Comparison of ENCODE assay signal across 9 mouse cellular contexts in the genomic region with DNA sequence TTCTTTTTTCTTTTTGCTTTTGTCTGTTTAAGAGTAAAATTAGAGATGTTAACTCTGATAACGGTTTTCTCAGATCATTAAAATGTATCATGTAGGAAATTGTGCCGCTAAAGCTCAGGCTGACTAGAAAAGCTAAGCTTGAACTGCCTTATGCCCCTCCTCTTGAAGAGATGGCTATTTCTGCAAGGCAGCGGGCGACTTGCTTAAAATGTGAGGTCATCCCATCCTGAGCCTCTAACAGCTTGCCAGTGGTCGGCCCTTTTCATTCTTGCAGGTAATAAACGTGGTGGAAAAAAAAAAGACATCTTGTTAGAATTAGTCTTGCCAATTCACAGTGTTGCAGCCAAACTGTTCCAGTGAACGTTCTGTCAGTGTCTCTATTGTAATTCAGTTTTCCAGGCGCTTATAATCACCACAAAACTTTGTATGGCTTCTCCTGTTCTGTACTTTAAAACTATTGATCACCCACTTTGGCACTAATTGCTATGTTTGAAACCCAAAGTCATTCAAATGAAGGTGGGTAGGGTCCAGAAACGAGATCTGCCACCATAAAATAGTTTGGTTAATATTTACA. TPM values are rescaled to one million over a fixed set of nuclear protein-coding genes. Genes with fewer than 3 reads are reported as not detected.
A peak's percentile ranks its signal among the peaks of the same experiment; 100 is the strongest.
DNase-seq lines count a peak whose midpoint lies in the region; ATAC-seq and TF ChIP-seq lines count a peak whose summit lies in the region.
"Had no signal": no experiment of that assay in that cellular context is flagged by ENCODE, and none has a peak within 500 bp of the region (broad histone marks: within the 10 kb centered on the region; RNA-seq: fewer than 3 reads in every experiment).

No protein-coding gene starts in this region.

- TF ChIP-seq POLR2A in cortical plate, adult 2 months (IDR thresholded peaks at IDR 0.05; ENCODE audit: extremely low read depth, insufficient read depth, low read length) = no peak
- TF ChIP-seq POLR2A in cerebellum, adult 2 months (IDR thresholded peaks at IDR 0.05; ENCODE audit: borderline replicate concordance, insufficient read depth, low read length) = no peak

- DNase-seq in heart, postnatal 25 days (ENCODE audit: low spot score) = no peak
- DNase-seq in midbrain, embryonic 14.5 days = peak; percentile 53
- no peak for DNase-seq in frontal cortex, adult 2 months (ENCODE audit: extremely low spot score in 1 of 2, low spot score in 1 of 2)
- no peak for DNase-seq in right cerebral cortex, postnatal 4 days
- no peak for DNase-seq in cerebellum, adult 2 months

- 35% methylated on average over 9 of the region's 9 CpGs for WGBS in heart, embryonic 16.5 days
- 11% methylated on average over 9 of the region's 9 CpGs for WGBS in hindbrain, embryonic 15.5 days
- 10% methylated on average over 9 of the region's 9 CpGs for WGBS in midbrain, embryonic 14.5 days
- WGBS in cerebellum, adult 2 months = 43% methylated on average over 9 of the region's 9 CpGs

- no peak for ATAC-seq in heart, embryonic 16.5 days (replicated peaks; ENCODE audit: extremely low read depth, insufficient read depth, low FRiP score)
- ATAC-seq in hindbrain, embryonic 15.5 days (ENCODE audit: low FRiP score, low read depth) = no peak
- no peak for ATAC-seq in midbrain, embryonic 14.5 days (ENCODE audit: low FRiP score, low TSS enrichment)

- intact Hi-C loops in heart, postnatal 25 days (cut with DNase I) = no loop called here

- H3K4me3 ChIP-seq in heart, embryonic 16.5 days (ENCODE audit: low read length) = peak overlapping the region; percentile 98
- peak overlapping the region; percentile 77; the same call in 1 of the 2 replicates for H3K4me3 ChIP-seq in cortical plate, adult 2 months (ENCODE audit: insufficient read depth, low read length)
- H3K4me3 ChIP-seq in hindbrain, embryonic 15.5 days = peak overlapping the region; percentile 78
- peak overlapping the region; percentile 90 for H3K4me3 ChIP-seq in midbrain, embryonic 14.5 days (replicated peaks; ENCODE audit: low read depth, low read length)
- no peak overlapping the region for H3K4me3 ChIP-seq in cerebellum, adult 2 months (replicated peaks; ENCODE audit: insufficient read depth, low read depth, low read length)

- peak overlapping the region; percentile 91 for H3K4me2 ChIP-seq in heart, embryonic 16.5 days (ENCODE audit: low read depth, low read length)
- H3K4me2 ChIP-seq in hindbrain, embryonic 15.5 days = peak overlapping the region; percentile 73
- H3K4me2 ChIP-seq in midbrain, embryonic 14.5 days (ENCODE audit: low read length) = peak overlapping the region; percentile 83

- H3K36me3 ChIP-seq in heart, embryonic 16.5 days (ENCODE audit: control insufficient read depth, insufficient read depth) = no peaks in the 10 kb centered on the region
- H3K36me3 ChIP-seq in hindbrain, embryonic 15.5 days = no peaks in the 10 kb centered on the region
- H3K36me3 ChIP-seq in midbrain, embryonic 14.5 days (ENCODE audit: control insufficient read depth, insufficient read depth, low read length) = no peaks in the 10 kb centered on the region
- H3K36me3 ChIP-seq: G1E had no signal

- peaks cover 20% of the 10 kb centered on the region for H3K4me1 ChIP-seq in heart, embryonic 16.5 days (ENCODE audit: control insufficient read depth, insufficient read depth, low read length)
- H3K4me1 ChIP-seq in cortical plate, adult 2 months (ENCODE audit: control insufficient read depth, insufficient read depth, low read length) = peaks cover 3% of the 10 kb centered on the region
- peaks cover 51% of the 10 kb centered on the region for H3K4me1 ChIP-seq in hindbrain, embryonic 15.5 days (replicated peaks)
- H3K4me1 ChIP-seq in midbrain, embryonic 14.5 days (ENCODE audit: control insufficient read depth, insufficient read depth, low read length) = peaks cover 38% of the 10 kb centered on the region
- peaks cover 5% of the 10 kb centered on the region for H3K4me1 ChIP-seq in cerebellum, adult 2 months (ENCODE audit: control insufficient read depth, insufficient read depth, low read length)

- no peak overlapping the region for H3K27ac ChIP-seq in heart, embryonic 16.5 days (ENCODE audit: low read length)
- H3K27ac ChIP-seq in cortical plate, adult 2 months (ENCODE audit: insufficient read depth, low read length) = no peak overlapping the region
- H3K27ac ChIP-seq in hindbrain, embryonic 15.5 days (replicated peaks) = peak overlapping the region; percentile 94
- peak overlapping the region; percentile 98; the same call in 1 of the 2 replicates for H3K27ac ChIP-seq in midbrain, embryonic 14.5 days (replicated peaks; ENCODE audit: low read depth, low read length)
- H3K27ac ChIP-seq in cerebellum, adult 2 months (ENCODE audit: insufficient read depth, low read length) = no peak overlapping the region

- H3K9me3 ChIP-seq in heart, embryonic 16.5 days (replicated peaks; ENCODE audit: control insufficient read depth, low read length) = no peaks in the 10 kb centered on the region
- H3K9me3 ChIP-seq in hindbrain, embryonic 15.5 days = no peaks in the 10 kb centered on the region
- no peaks in the 10 kb centered on the region for H3K9me3 ChIP-seq in midbrain, embryonic 14.5 days (ENCODE audit: control insufficient read depth, low read length)

- peak overlapping the region; percentile 97 for H3K9ac ChIP-seq in heart, embryonic 16.5 days (ENCODE audit: low read length)
- H3K9ac ChIP-seq in hindbrain, embryonic 15.5 days = peak overlapping the region; percentile 86
- H3K9ac ChIP-seq in midbrain, embryonic 14.5 days (replicated peaks; ENCODE audit: low read length) = peak overlapping the region; percentile 96

- no peak for TF ChIP-seq CTCF in cortical plate, adult 2 months (IDR thresholded peaks at IDR 0.05; ENCODE audit: extremely low read depth, insufficient read depth, low read length)
- no peak for TF ChIP-seq CTCF in cerebellum, adult 2 months (IDR thresholded peaks at IDR 0.05; ENCODE audit: borderline replicate concordance, insufficient read depth, low read depth, low read length)

- H3K27me3 ChIP-seq in heart, embryonic 16.5 days (ENCODE audit: control insufficient read depth, insufficient read depth, low read length) = no peaks in the 10 kb centered on the region; the same call in 1 of the 2 replicates
- H3K27me3 ChIP-seq in hindbrain, embryonic 15.5 days = no peaks in the 10 kb centered on the region
- no peaks in the 10 kb centered on the region; the same call in 1 of the 2 replicates for H3K27me3 ChIP-seq in midbrain, embryonic 14.5 days (ENCODE audit: control insufficient read depth, insufficient read depth, low read length)
- H3K27me3 ChIP-seq in cerebellum, adult 2 months (ENCODE audit: control insufficient read depth, insufficient read depth, low read length) = no peaks in the 10 kb centered on the region

RNA-seq across cellular contexts. Expression of a gene that starts 1.9 kb away (rescaled TPM):
- polyA plus RNA-seq in heart, embryonic 16.5 days (2015; fragmentation: Nextera tagmentation; extraction: Ambion mirVana) = 4.8 and 5.0 TPM in 2 replicates
- total RNA-seq in heart, postnatal 25 days (2021) = 1 to 10 TPM; 6.9 to 7.9 TPM
- 5.4 and 5.6 TPM in 2 replicates for polyA plus RNA-seq in cortical plate, adult 2 months (2012; rRNA removed)
- polyA plus RNA-seq in hindbrain, embryonic 15.5 days (2015; fragmentation: Nextera tagmentation; extraction: Ambion mirVana) = 24.5 and 27.4 TPM in 2 replicates
- polyA plus RNA-seq in midbrain, embryonic 14.5 days (2014; fragmentation: Nextera tagmentation; extraction: Ambion mirVana) = 26.3 and 27.0 TPM in 2 replicates
- polyA plus RNA-seq in frontal cortex, adult 2 months (2012; rRNA removed) = 4.8 and 6.2 TPM in 2 replicates
- polyA plus RNA-seq in cerebellum, adult 2 months (2012; rRNA removed) = 4.6 and 4.7 TPM in 2 replicates
- polyA plus RNA-seq: G1E had no signal

Comparison
In these comparisons a context has a peak if more than half of its experiments do, and no peak if none do; other contexts are left out.
1. H3K27ac ChIP-seq: peak in hindbrain, embryonic 15.5 days (single experiment) and midbrain, embryonic 14.5 days (single experiment); none in heart, embryonic 16.5 days (single experiment), cortical plate, adult 2 months (single experiment) and cerebellum, adult 2 months (single experiment).
2. Peak in every context shown above with its lines, with median percentiles within 50 percentile points of each other: H3K4me2 ChIP-seq and H3K9ac ChIP-seq.